Mouse (Mus musculus) MEL (cell line): ENCODE data around the gene Bola3. TPM values are rescaled to one million over a fixed set of nuclear protein-coding genes. Genes with fewer than 3 reads are reported as not detected.

Experiments
- DNase-seq: peaks from one replicate; pipeline ENCODE4 v3.0.0; 2011; ENCODE audit warnings: low read depth, low spot score
- H3K27ac ChIP-seq: 2 replicates; pipeline ENCODE4 v1.5.1; 2012; ENCODE audit warnings: low read depth, mild to moderate bottlenecking, control low read depth, low read length, moderate library complexity; ENCODE audit not compliant: control insufficient read depth
- H3K27me3 ChIP-seq, 2 experiments: fragments of 150-350 bp in 1 of 2; sonication (generic) in 1 of 2; 2 replicates each; pipeline ENCODE4 v1.6.1; 2012; ENCODE audit warnings: low read length in 2 of 2, mild to moderate bottlenecking in 2 of 2, improper control_type of control experiment in 1 of 2, moderate library complexity in 1 of 2; ENCODE audit not compliant: insufficient read depth in 2 of 2, control insufficient read depth in 1 of 2
- H3K36me3 ChIP-seq, 2 experiments: 2 replicates each; pipeline ENCODE4 v1.6.1; 2012 to 2014; ENCODE audit warnings: low read length in 2 of 2, improper control_type of control experiment in 1 of 2, inconsistent platforms in 1 of 2, mild to moderate bottlenecking in 1 of 2; ENCODE audit not compliant: insufficient read depth in 2 of 2, control insufficient read depth in 1 of 2
- H3K4me1 ChIP-seq, 2 experiments: fragments of 150-350 bp in 1 of 2; sonication (generic) in 1 of 2; 2 replicates each; pipeline ENCODE4 v1.6.1; 2012; ENCODE audit warnings: low read length in 2 of 2, improper control_type of control experiment in 1 of 2, mild to moderate bottlenecking in 1 of 2; ENCODE audit not compliant: insufficient read depth in 2 of 2, control insufficient read depth in 1 of 2
- H3K4me3 ChIP-seq, 2 experiments: fragments of 150-350 bp in 1 of 2; sonication (generic) in 1 of 2; 2 replicates each; pipeline ENCODE4 v1.5.1; 2012; ENCODE audit warnings: low read depth in 2 of 2, low read length in 2 of 2, mild to moderate bottlenecking in 2 of 2, moderate library complexity in 2 of 2, control low read depth in 1 of 2, improper control_type of control experiment in 1 of 2; ENCODE audit not compliant: control insufficient read depth in 1 of 2, insufficient read depth in 1 of 2
- H3K79me2 ChIP-seq: 2 replicates; pipeline ENCODE4 v1.6.1; 2012; ENCODE audit warnings: mild to moderate bottlenecking, low read length, moderate library complexity; ENCODE audit not compliant: control insufficient read depth, poor library complexity, insufficient read depth
- H3K9ac ChIP-seq: 2 replicates; pipeline ENCODE4 v1.6.1; 2012; ENCODE audit warnings: low read depth, mild to moderate bottlenecking, control low read depth, low read length, moderate library complexity; ENCODE audit not compliant: control insufficient read depth, poor library complexity, severe bottlenecking
- H3K9me3 ChIP-seq: fragments of 150-350 bp; sonication (generic); replicated peaks from 2 replicates; pipeline ENCODE4 v1.6.1; 2012; ENCODE audit warnings: mild to moderate bottlenecking, low read length, improper control_type of control experiment, moderate library complexity; ENCODE audit not compliant: insufficient read depth
- CHD1 ChIP-seq: IDR thresholded peaks from 2 replicates; pipeline ENCODE4 v1.6.1; 2012; ENCODE audit warnings: low read depth, mild to moderate bottlenecking, inconsistent platforms, low read length, improper control_type of control experiment
- ELF1 ChIP-seq: IDR thresholded peaks from 2 replicates; pipeline ENCODE4 v1.6.1; 2014; ENCODE audit warnings: low read depth, mild to moderate bottlenecking, inconsistent platforms, low read length, improper control_type of control experiment, moderate library complexity
- HCFC1 ChIP-seq: IDR thresholded peaks from 2 replicates; pipeline ENCODE4 v1.6.1; 2012; ENCODE audit warnings: low read depth, mild to moderate bottlenecking, inconsistent platforms, low read length, improper control_type of control experiment, moderate library complexity
- MAZ ChIP-seq: IDR thresholded peaks from 2 replicates; pipeline ENCODE4 v1.6.1; 2012; ENCODE audit warnings: low read depth, mild to moderate bottlenecking, inconsistent platforms, low read length, improper control_type of control experiment
- NRF1 ChIP-seq: IDR thresholded peaks from 2 replicates; pipeline ENCODE4 v1.6.1; 2014; ENCODE audit warnings: low read depth, mild to moderate bottlenecking, inconsistent platforms, low read length, improper control_type of control experiment, moderate library complexity; ENCODE audit not compliant: poor library complexity, insufficient read depth, severe bottlenecking
- POLR2A ChIP-seq, 2 experiments: IDR thresholded peaks; 2 replicates each; pipeline ENCODE4 v1.6.1; 2011 to 2012; ENCODE audit warnings: low read length in 2 of 2, mild to moderate bottlenecking in 2 of 2, control low read depth in 1 of 2, improper control_type of control experiment in 1 of 2, low read depth in 1 of 2, moderate library complexity in 1 of 2; ENCODE audit not compliant: control insufficient read depth in 1 of 2, insufficient read depth in 1 of 2, poor library complexity in 1 of 2
- RCOR1 ChIP-seq: IDR thresholded peaks from 2 replicates; pipeline ENCODE4 v1.6.1; 2012; ENCODE audit warnings: low read depth, mild to moderate bottlenecking, inconsistent platforms, low read length, improper control_type of control experiment
- SIN3A ChIP-seq: IDR thresholded peaks from 2 replicates; pipeline ENCODE4 v1.6.1; 2012; ENCODE audit warnings: low read length, improper control_type of control experiment, inconsistent platforms
- TBP ChIP-seq: IDR thresholded peaks from 2 replicates; pipeline ENCODE4 v1.8.0; 2011; ENCODE audit warnings: low read depth, low read length, improper control_type of control experiment
- USF2 ChIP-seq, 2 experiments: IDR thresholded peaks; 2 replicates each; pipeline ENCODE4 v1.6.1; 2011 to 2012; ENCODE audit warnings: improper control_type of control experiment in 2 of 2, low read length in 2 of 2, borderline replicate concordance in 1 of 2, inconsistent platforms in 1 of 2, low read depth in 1 of 2, mild to moderate bottlenecking in 1 of 2; ENCODE audit not compliant: insufficient read depth in 1 of 2
- ZMIZ1 ChIP-seq: IDR thresholded peaks from 2 replicates; pipeline ENCODE4 v1.6.1; 2012; ENCODE audit warnings: low read depth, mild to moderate bottlenecking, inconsistent platforms, low read length, improper control_type of control experiment, moderate library complexity
- polyA plus RNA-seq, 2 experiments: library from polyadenylated mRNA; stranded (reverse) in 1 of 2; unstranded in 1 of 2; fragments of >175 nt in 1 of 2; fragments of >200 nt in 1 of 2; gene quantifications; 2 replicates each; pipeline versions ENCODE4 v1.2.1 to v1.2.4; 2012; ENCODE audit warnings: low replicate concordance in 2 of 2, low read depth in 1 of 2; ENCODE audit not compliant: insufficient read length in 2 of 2, insufficient read depth in 1 of 2, missing spikeins in 1 of 2
- total RNA-seq: library from RNA; depleted of rRNA; stranded (reverse); fragments of 300-350 nt; gene quantifications from 2 replicates; pipeline ENCODE4 v1.2.3, GENCODE M21; 2012

The Bola3 gene
- total and polyA plus RNA-seq, 3 experiments = 55.2 to 211 TPM; not detected in 1

- TF ChIP-seq RCOR1 (peak; percentile 78), SIN3A (peak; percentile 80)
These were observed 2.7 kb downstream of the Bola3 start (continued) for GRCm38 (mm10) chr6:83351490-83352160.

GRCm38 (mm10) chr6:83352666-83353410, 3.9 kb downstream of the Bola3 start:
- Histone ChIP-seq H3K9ac (peak overlapping the region; percentile 53), H3K4me3 (no peak overlapping the region; a peak in 1 of 4 replicates), H3K9me3 (no peaks in the 10 kb centered on the region), H3K79me2 (peaks cover 16% of the 10 kb centered on the region), H3K27me3 (no peaks in the 10 kb centered on the region), H3K27ac (peak overlapping the region; percentile 92), H3K36me3 (peaks cover 7 to 27% of the 10 kb centered on the region in 2 experiments)
- no peak for TF ChIP-seq CHD1
- no peak for TF ChIP-seq ELF1
- no peak for TF ChIP-seq NRF1
- TF ChIP-seq POLR2A (IDR thresholded peaks at IDR 0.05; ENCODE audit: control insufficient read depth in 1 of 2, insufficient read depth in 1 of 2, low read depth in 1 of 2, low read length in 2 of 2, poor library complexity in 1 of 2) = no peak
- TF ChIP-seq USF2 (IDR thresholded peaks at IDR 0.05; ENCODE audit: borderline replicate concordance in 1 of 2, insufficient read depth in 1 of 2, low read depth in 1 of 2, low read length in 2 of 2) = no peak
- no peak for TF ChIP-seq HCFC1
- TF ChIP-seq TBP = no peak
- TF ChIP-seq, all 39 proteins: peak for 0
- DNase-seq = no peak
- peaks cover 13 to 32% of the 10 kb centered on the region in 2 experiments for H3K4me1 ChIP-seq

- H3K27ac ChIP-seq = no peak overlapping the region
- no peaks in the 10 kb centered on the region for H3K27me3 ChIP-seq
- peaks cover 12 to 27% of the 10 kb centered on the region in 2 experiments for H3K4me1 ChIP-seq
- no peak for DNase-seq
- H3K4me3 ChIP-seq = no peak overlapping the region
- TF ChIP-seq MAZ (no peak), HCFC1 (no peak), ZMIZ1 (no peak)
- peaks cover 11 to 23% of the 10 kb centered on the region in 2 experiments for H3K36me3 ChIP-seq
- H3K9me3 ChIP-seq = no peaks in the 10 kb centered on the region
- no peak overlapping the region for H3K9ac ChIP-seq
- peaks cover 7% of the 10 kb centered on the region for H3K79me2 ChIP-seq
These were observed 6.2 kb downstream of the Bola3 start for GRCm38 (mm10) chr6:83354856-83355781.
